Mouse (Mus musculus): ENCODE results near the gene Tbpl1. TPM values are rescaled to one million over a fixed set of nuclear protein-coding genes. Genes with fewer than 3 reads are reported as not detected.

The Tbpl1 gene
- total and polyA plus RNA-seq, 3 experiments: 36.6 to 41.8 TPM; not detected in 1

GRCm38 (mm10) chr10:22714520-22714919 lies 17.2 kb downstream of the Tbpl1 start:
- Histone ChIP-seq H3K27ac (ENCODE audit: control insufficient read depth, low read depth, low read length) (no peak overlapping the region), H3K4me3 (ENCODE audit: control insufficient read depth in 1 of 2, insufficient read depth in 1 of 2, low read depth in 2 of 2, low read length in 2 of 2) (no peak overlapping the region), H3K27me3 (ENCODE audit: control insufficient read depth in 1 of 2, insufficient read depth in 2 of 2, low read length in 2 of 2) (no peaks in the 10 kb centered on the region), H3K4me1 (ENCODE audit: control insufficient read depth in 1 of 2, insufficient read depth in 2 of 2, low read length in 2 of 2) (no peaks in the 10 kb centered on the region), H3K9me3 (replicated peaks; ENCODE audit: insufficient read depth, low read length) (no peaks in the 10 kb centered on the region), H3K36me3 (ENCODE audit: control insufficient read depth in 1 of 2, insufficient read depth in 2 of 2, low read length in 2 of 2) (peaks cover 0 to 4% of the 10 kb centered on the region in 2 experiments; a peak in 2 of 4 replicates), H3K9ac (ENCODE audit: control insufficient read depth, low read depth, low read length, poor library complexity, severe bottlenecking) (no peak overlapping the region), H3K79me2 (ENCODE audit: control insufficient read depth, insufficient read depth, low read length, poor library complexity) (peaks cover 32% of the 10 kb centered on the region)
- peak; percentile 80 for DNase-seq (ENCODE audit: low read depth, low spot score)
- TF ChIP-seq TCF12 (IDR thresholded peaks at IDR 0.05; ENCODE audit: low read depth, low read length) (no peak), MYB (IDR thresholded peaks at IDR 0.05; ENCODE audit: low read depth, low read length) (no peak), SMC3 (IDR thresholded peaks at IDR 0.05; ENCODE audit: low read depth, low read length) (peak; percentile 61), RAD21 (IDR thresholded peaks at IDR 0.05; ENCODE audit: low read depth, low read length) (peak; percentile 45), ZMIZ1 (IDR thresholded peaks at IDR 0.05; ENCODE audit: low read depth, low read length) (no peak), GATA1 (IDR thresholded peaks at IDR 0.05; ENCODE audit: low read depth, low read length) (no peak), E2F4 (IDR thresholded peaks at IDR 0.05; ENCODE audit: borderline replicate concordance, low read depth, low read length) (no peak), POLR2A (IDR thresholded peaks at IDR 0.05; ENCODE audit: control insufficient read depth in 1 of 2, insufficient read depth in 1 of 2, low read depth in 1 of 2, low read length in 2 of 2, poor library complexity in 1 of 2) (no peak), USF2 (IDR thresholded peaks at IDR 0.05; ENCODE audit: borderline replicate concordance in 1 of 2, insufficient read depth in 1 of 2, low read depth in 1 of 2, low read length in 2 of 2) (no peak), POLR2AphosphoS5 (IDR thresholded peaks at IDR 0.05; ENCODE audit: borderline replicate concordance, low read depth, low read length) (no peak), CTCF (IDR thresholded peaks at IDR 0.05 in 2 of 3, conservative IDR thresholded peaks at IDR 0.05 in 1 of 3; ENCODE audit: control insufficient read depth in 1 of 3, insufficient read depth in 1 of 3, low read depth in 2 of 3, low read length in 3 of 3, poor library complexity in 1 of 3, severe bottlenecking in 1 of 3) (peak; percentile 69 to 79 (median 72)), MXI1 (IDR thresholded peaks at IDR 0.05; ENCODE audit: low read depth, low read length) (no peak), UBTF (IDR thresholded peaks at IDR 0.05; ENCODE audit: borderline replicate concordance, insufficient read depth, low read depth, low read length) (no peak), ETS1 (IDR thresholded peaks at IDR 0.05; ENCODE audit: low read depth, low read length) (no peak), TAL1 (IDR thresholded peaks at IDR 0.05; ENCODE audit: low read length) (no peak), MYC (IDR thresholded peaks at IDR 0.05; ENCODE audit: low read depth, low read length) (no peak), NRF1 (IDR thresholded peaks at IDR 0.05; ENCODE audit: insufficient read depth, low read depth, low read length, poor library complexity, severe bottlenecking) (no peak)

- H3K27me3 ChIP-seq (ENCODE audit: control insufficient read depth in 1 of 2, insufficient read depth in 2 of 2, low read length in 2 of 2): no peaks in the 10 kb centered on the region
- H3K36me3 ChIP-seq (ENCODE audit: control insufficient read depth in 1 of 2, insufficient read depth in 2 of 2, low read length in 2 of 2): peaks cover 0 to 3% of the 10 kb centered on the region in 2 experiments; a peak in 1 of 4 replicates
- H3K4me1 ChIP-seq (ENCODE audit: control insufficient read depth in 1 of 2, insufficient read depth in 2 of 2, low read length in 2 of 2): no peaks in the 10 kb centered on the region
- no peaks in the 10 kb centered on the region for H3K9me3 ChIP-seq (replicated peaks; ENCODE audit: insufficient read depth, low read length)
- no peak for DNase-seq (ENCODE audit: low read depth, low spot score)
- H3K9ac ChIP-seq (ENCODE audit: control insufficient read depth, low read depth, low read length, poor library complexity, severe bottlenecking): no peak overlapping the region
- H3K27ac ChIP-seq (ENCODE audit: control insufficient read depth, low read depth, low read length): no peak overlapping the region
- H3K79me2 ChIP-seq (ENCODE audit: control insufficient read depth, insufficient read depth, low read length, poor library complexity): peaks cover 20% of the 10 kb centered on the region
- TF ChIP-seq MAZ (IDR thresholded peaks at IDR 0.05; ENCODE audit: low read depth, low read length): no peak
- no peak for TF ChIP-seq RAD21 (IDR thresholded peaks at IDR 0.05; ENCODE audit: low read depth, low read length)
- TF ChIP-seq CTCF (IDR thresholded peaks at IDR 0.05 in 2 of 3, conservative IDR thresholded peaks at IDR 0.05 in 1 of 3; ENCODE audit: control insufficient read depth in 1 of 3, insufficient read depth in 1 of 3, low read depth in 2 of 3, low read length in 3 of 3, poor library complexity in 1 of 3, severe bottlenecking in 1 of 3): no peak
- TF ChIP-seq ELF1 (IDR thresholded peaks at IDR 0.05; ENCODE audit: low read depth, low read length): no peak
- TF ChIP-seq CHD1 (IDR thresholded peaks at IDR 0.05; ENCODE audit: low read depth, low read length): no peak
- TF ChIP-seq ETS1 (IDR thresholded peaks at IDR 0.05; ENCODE audit: low read depth, low read length): no peak
- TF ChIP-seq POLR2AphosphoS2 (IDR thresholded peaks at IDR 0.05; ENCODE audit: low read length): no peak
- peak; percentile 31; the same call in 1 of the 2 replicates for TF ChIP-seq MAFK (IDR thresholded peaks at IDR 0.05; ENCODE audit: borderline replicate concordance, low read depth, low read length)
- TF ChIP-seq CHD2 (IDR thresholded peaks at IDR 0.05; ENCODE audit: low read length): no peak
- H3K4me3 ChIP-seq (ENCODE audit: control insufficient read depth in 1 of 2, insufficient read depth in 1 of 2, low read depth in 2 of 2, low read length in 2 of 2): no peak overlapping the region
Measured at GRCm38 (mm10) chr10:22712955-22713354, 18.8 kb downstream of the Tbpl1 start.

All from MEL (cell line).